Mouse (Mus musculus): Measurements from ENCODE around the gene Fndc3a.

DNA sequence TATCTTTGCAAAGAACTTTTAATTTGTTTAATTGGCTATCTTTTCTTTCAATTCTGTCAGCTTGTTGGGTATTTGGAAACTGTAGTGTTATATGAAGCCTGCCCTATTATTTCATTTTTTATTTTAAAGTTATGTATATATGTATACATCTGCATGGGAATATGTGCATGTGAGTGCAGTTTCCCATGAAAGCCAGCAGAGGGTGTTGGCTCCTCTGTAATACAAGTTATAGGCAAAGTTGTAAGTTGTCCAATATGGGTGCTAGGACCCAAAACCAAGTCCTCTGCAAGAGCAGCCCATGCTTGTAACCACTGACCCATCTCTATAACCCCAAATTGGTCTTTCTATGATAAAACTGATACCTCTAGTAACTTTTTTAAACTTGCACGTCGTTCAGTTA, 38.8 kb downstream of the Fndc3a start:
- TF ChIP-seq EP300 (optimal IDR thresholded peaks at IDR 0.05) = no peak
- TF ChIP-seq CTCF (IDR thresholded peaks at IDR 0.05; ENCODE audit: low read depth) = peak; percentile 42
